Mouse (Mus musculus) CH12.LX (cell line): ENCODE measurements around the gene Nags. TPM values are rescaled to one million over a fixed set of nuclear protein-coding genes. Genes with fewer than 3 reads are reported as not detected.
A peak's percentile ranks its signal among the peaks of the same experiment; 100 is the strongest.

Source experiments
- DNase-seq: peaks from one replicate; pipeline ENCODE4 v3.0.0-alpha.2; 2013; ENCODE audit errors: extremely low read depth
- H3K27ac ChIP-seq: 2 replicates; pipeline ENCODE4 v1.5.1; 2012; ENCODE audit warnings: low read depth, mild to moderate bottlenecking, control low read depth, moderate library complexity; ENCODE audit not compliant: insufficient read depth
- H3K27me3 ChIP-seq: replicated peaks from 2 replicates; pipeline ENCODE3; 2012; ENCODE audit warnings: inconsistent platforms
- H3K36me3 ChIP-seq, 2 experiments: replicated peaks in 1 of 2; 2 replicates each; pipeline versions ENCODE3 to v1.6.1; 2012; ENCODE audit warnings: inconsistent platforms in 1 of 2, low read length in 1 of 2, mild to moderate bottlenecking in 1 of 2, mixed read lengths in 1 of 2, moderate library complexity in 1 of 2; ENCODE audit not compliant: control insufficient read depth in 1 of 2, insufficient read depth in 1 of 2
- H3K4me1 ChIP-seq, 2 experiments: 2 replicates each; pipeline ENCODE4 v1.6.1; 2012; ENCODE audit warnings: inconsistent platforms in 1 of 2, moderate library complexity in 1 of 2; ENCODE audit not compliant: insufficient read depth in 2 of 2, control insufficient read depth in 1 of 2
- H3K4me2 ChIP-seq: 2 replicates; pipeline ENCODE4 v1.6.1; 2012; ENCODE audit warnings: low read depth, mild to moderate bottlenecking, control low read depth; ENCODE audit not compliant: poor library complexity, insufficient read depth, severe bottlenecking
- H3K4me3 ChIP-seq, 3 experiments: fragments of 150-350 bp in 1 of 3; sonication (generic) in 1 of 3; replicated peaks in 1 of 3; 2 replicates each; pipeline versions ENCODE3 to v1.5.1; 2011 to 2012; ENCODE audit warnings: low read depth in 2 of 3, low read length in 2 of 3, mild to moderate bottlenecking in 2 of 3, moderate library complexity in 2 of 3, control low read depth in 1 of 3, improper control_type of control experiment in 1 of 3, inconsistent platforms in 1 of 3, mixed read lengths in 1 of 3; ENCODE audit not compliant: poor library complexity in 1 of 3
- H3K79me2 ChIP-seq: replicated peaks from 2 replicates; pipeline ENCODE4 v1.6.1; 2012; ENCODE audit warnings: mild to moderate bottlenecking, moderate library complexity; ENCODE audit not compliant: control insufficient read depth, poor library complexity, insufficient read depth, severe bottlenecking; ENCODE audit errors: extremely low read depth
- H3K9ac ChIP-seq: 2 replicates; pipeline ENCODE4 v1.6.1; 2012; ENCODE audit warnings: low read depth, mild to moderate bottlenecking, control low read depth, moderate library complexity; ENCODE audit not compliant: insufficient read depth
- H3K9me3 ChIP-seq: replicated peaks from 2 replicates; pipeline ENCODE3; 2012; ENCODE audit warnings: low read length, inconsistent platforms, mixed read lengths
- CTCF ChIP-seq, 2 experiments: IDR thresholded peaks in 1 of 2; conservative IDR thresholded peaks in 1 of 2; 2 replicates each; pipeline ENCODE4 v1.5.1; 2011 to 2012; ENCODE audit warnings: low read depth in 2 of 2, low read length in 2 of 2, improper control_type of control experiment in 1 of 2, inconsistent platforms in 1 of 2, mild to moderate bottlenecking in 1 of 2, moderate library complexity in 1 of 2
- ELF1 ChIP-seq: IDR thresholded peaks from 2 replicates; pipeline ENCODE4 v1.6.1; 2014; ENCODE audit warnings: low read depth, mild to moderate bottlenecking, inconsistent platforms, low read length, improper control_type of control experiment
- GABPA ChIP-seq: IDR thresholded peaks from 2 replicates; pipeline ENCODE4 v1.6.1; 2012; ENCODE audit warnings: low read depth, low read length, improper control_type of control experiment, inconsistent platforms; ENCODE audit not compliant: insufficient replicate concordance
- IRF4 ChIP-seq: IDR thresholded peaks from 2 replicates; pipeline ENCODE4 v1.6.1; 2014; ENCODE audit warnings: low read depth, mild to moderate bottlenecking, inconsistent platforms, low read length, improper control_type of control experiment
- JUN ChIP-seq: IDR thresholded peaks from 2 replicates; pipeline ENCODE4 v1.6.1; 2011; ENCODE audit warnings: low read depth, mild to moderate bottlenecking, low read length, improper control_type of control experiment, moderate library complexity; ENCODE audit not compliant: insufficient read depth
- MXI1 ChIP-seq: IDR thresholded peaks from 2 replicates; pipeline ENCODE4 v1.6.1; 2011; ENCODE audit warnings: mild to moderate bottlenecking, low read depth, low read length, improper control_type of control experiment
- NELFE ChIP-seq: IDR thresholded peaks from 2 replicates; pipeline ENCODE4 v1.6.1; 2011; ENCODE audit warnings: low read depth, low read length, improper control_type of control experiment
- POLR2A ChIP-seq: IDR thresholded peaks from 2 replicates; pipeline ENCODE4 v1.6.1; 2011; ENCODE audit warnings: low read depth, mild to moderate bottlenecking, improper control_type of control experiment, low read length
- RAD21 ChIP-seq: IDR thresholded peaks from 2 replicates; pipeline ENCODE4 v1.6.1; 2011; ENCODE audit warnings: low read depth, mild to moderate bottlenecking, low read length, improper control_type of control experiment, moderate library complexity
- SMC3 ChIP-seq: IDR thresholded peaks from 2 replicates; pipeline ENCODE4 v1.6.1; 2011; ENCODE audit warnings: low read depth, low read length, improper control_type of control experiment
- TCF12 ChIP-seq: IDR thresholded peaks from 2 replicates; pipeline ENCODE4 v1.6.1; 2014; ENCODE audit warnings: low read depth, mild to moderate bottlenecking, inconsistent platforms, low read length, improper control_type of control experiment
- UBTF ChIP-seq: IDR thresholded peaks from 2 replicates; pipeline ENCODE4 v1.6.1; 2012; ENCODE audit warnings: low read depth, mild to moderate bottlenecking, inconsistent platforms, low read length, improper control_type of control experiment, moderate library complexity
- ZC3H11A ChIP-seq: IDR thresholded peaks from 2 replicates; pipeline ENCODE4 v1.6.1; 2012; ENCODE audit warnings: low read depth, mild to moderate bottlenecking, inconsistent platforms, low read length, improper control_type of control experiment
- dilution Hi-C: fragments of 300-500 bp; cut with MboI; formaldehyde crosslinking; loops from 2 replicates; pipeline ENCODE4 v1.14.3; 2020; ENCODE audit warnings: low sequenced_read_pairs; ENCODE audit not compliant: extremely low pct_unique_long_range_greater_than_20kb, extremely low pct_ligation_motif_present
- in situ Hi-C: fragments of 300-500 bp; cut with MboI; formaldehyde crosslinking; loops from 3 replicates; pipeline ENCODE4 v1.14.3; 2019; ENCODE audit warnings: low sequenced_read_pairs, low pct_ligation_motif_present, low pct_unique_long_range_greater_than_20kb, mixed read lengths
- polyA plus RNA-seq: library from polyadenylated mRNA; unstranded; fragments of >175 nt; gene quantifications from 2 replicates; pipeline ENCODE4 v1.2.1, GENCODE M21; 2012; ENCODE audit warnings: low read depth; ENCODE audit not compliant: insufficient read length
- total RNA-seq, 2 experiments: library from RNA; depleted of rRNA; stranded (reverse); fragments of 300-350 nt in 1 of 2; fragments of >200 nt in 1 of 2; gene quantifications; 2 replicates each; pipeline ENCODE4 v1.2.3; 2012 to 2014

The Nags gene
- total and polyA plus RNA-seq, 3 experiments = not detected

- DNase-seq = peak; percentile 56
- H3K79me2 ChIP-seq = no peaks in the 10 kb centered on the region
- dilution Hi-C loops = no loop called here
- no peak overlapping the region for H3K4me3 ChIP-seq
- no peaks in the 10 kb centered on the region for H3K9me3 ChIP-seq
- no peak overlapping the region for H3K27ac ChIP-seq
- H3K4me1 ChIP-seq = peaks cover 0 to 7% of the 10 kb centered on the region in 2 experiments; a peak in 2 of 4 replicates
- 0 out of 2 replicates have a peak, but pooled peaks have one; percentile 13 for TF ChIP-seq IRF4
- TF ChIP-seq UBTF = no peak
- TF ChIP-seq ELF1 = peak; percentile 41; the same call in 1 of the 2 replicates
- TF ChIP-seq MXI1 = no peak; the same call in 1 of the 2 replicates
- TF ChIP-seq TCF12 = no peak
- TF ChIP-seq JUN = no peak
- no peaks in the 10 kb centered on the region for H3K36me3 ChIP-seq
- H3K27me3 ChIP-seq = peaks cover 69% of the 10 kb centered on the region
- no peak overlapping the region; the same call in 1 of the 2 replicates for H3K9ac ChIP-seq
- H3K4me2 ChIP-seq = peak overlapping the region; percentile 80
- in situ Hi-C loops = loop anchor here (5.0 kb wide), 2 partner anchors 36 to 71 kb away; partner anchors contain the start of gene Ppy
Measured at GRCm38 (mm10) chr11:102137625-102138446, 7.5 kb upstream of the Nags start.

GRCm38 (mm10) chr11:102138447-102138740 lies 6.9 kb upstream of the Nags start:
- in situ Hi-C loops (loop anchor here (5.0 kb wide), 2 partner anchors 36 to 71 kb away; partner anchors contain the start of gene Ppy), dilution Hi-C loops (no loop called here)
- Histone ChIP-seq H3K27me3 (peaks cover 70% of the 10 kb centered on the region), H3K9ac (no peak overlapping the region; the same call in 1 of the 2 replicates), H3K4me3 (no peak overlapping the region), H3K4me1 (peaks cover 0 to 7% of the 10 kb centered on the region in 2 experiments; a peak in 2 of 4 replicates), H3K79me2 (no peaks in the 10 kb centered on the region), H3K4me2 (peak overlapping the region; percentile 80), H3K27ac (no peak overlapping the region), H3K9me3 (no peaks in the 10 kb centered on the region), H3K36me3 (no peaks in the 10 kb centered on the region)
- peak; percentile 66 for DNase-seq
- peak; percentile 98 for TF ChIP-seq SMC3
- TF ChIP-seq GABPA = no peak
- peak; percentile 71 for TF ChIP-seq ZC3H11A
- TF ChIP-seq IRF4 = peak; percentile 59; the same call in 1 of the 2 replicates
- TF ChIP-seq CTCF (conservative IDR thresholded peaks at IDR 0.05 in 1 of 2, IDR thresholded peaks at IDR 0.05 in 1 of 2; ENCODE audit: low read depth in 2 of 2, low read length in 2 of 2) = peak; percentile 88 to 99
- TF ChIP-seq RAD21 = peak; percentile 96
- peak; percentile 29; the same call in 1 of the 2 replicates for TF ChIP-seq TCF12
- TF ChIP-seq POLR2A = no peak
- TF ChIP-seq NELFE = peak; percentile 47; the same call in 1 of the 2 replicates
